Mouse (Mus musculus): ENCODE results near the gene Auts2.

DNA sequence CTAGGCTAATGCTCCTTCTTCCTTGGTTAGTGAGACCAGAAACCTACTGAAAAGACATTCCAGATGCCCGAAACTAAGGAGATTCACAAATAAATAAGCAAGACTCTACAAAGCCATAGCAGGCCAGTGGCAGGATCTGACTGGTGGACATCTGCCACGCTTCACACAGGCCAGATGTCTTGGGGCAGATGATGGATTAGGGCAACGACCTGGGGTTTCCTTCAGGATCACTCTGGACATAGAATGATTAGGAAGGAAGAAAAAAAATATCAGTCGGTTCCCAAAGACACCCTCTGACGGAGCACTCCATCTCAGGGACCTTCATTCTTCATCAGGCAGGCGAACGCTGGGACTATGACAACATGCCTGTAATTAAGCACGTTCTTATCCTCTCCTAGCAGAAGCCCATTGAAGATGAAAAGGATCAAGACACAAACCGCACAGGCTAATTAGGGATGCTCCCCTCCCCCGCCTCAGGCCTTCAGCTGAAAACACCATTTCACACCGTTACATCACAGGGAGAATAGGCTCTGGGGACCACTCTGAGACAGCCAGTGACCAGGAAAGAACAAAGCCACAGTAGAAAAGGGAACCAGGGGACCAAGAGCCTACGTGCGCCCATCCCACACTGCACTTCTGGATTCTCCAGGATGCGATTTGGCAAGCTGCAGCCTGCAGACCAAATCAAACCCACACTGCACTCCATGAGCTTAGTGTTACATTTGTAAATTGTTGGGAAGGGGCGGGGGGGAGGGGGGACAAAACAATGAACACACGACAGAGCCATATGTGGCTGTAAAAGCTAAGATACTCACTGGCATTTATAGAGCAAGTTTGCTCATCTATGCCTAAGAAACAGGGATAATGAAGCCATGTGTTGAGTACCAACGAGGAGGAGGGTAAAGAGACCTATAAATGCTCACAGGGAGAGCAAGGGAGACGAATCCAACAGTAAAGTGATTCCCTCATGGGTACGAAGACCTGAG is 710.0 kb downstream of the Auts2 start:
- TF ChIP-seq CTCF (IDR thresholded peaks at IDR 0.05; ENCODE audit: extremely low read depth, insufficient read length, insufficient replicate concordance, low read depth, low read length) (no peak), POLR2A (IDR thresholded peaks at IDR 0.05; ENCODE audit: low read depth, low read length) (no peak)

Data from small intestine, adult 2 months (tissue).